Mouse (Mus musculus) limb, embryonic 10.5 days (tissue): ENCODE measurements at regions not wholly inside any gene's neighbourhood (a gene's known extent, or its start where the extent isn't known, plus 50 kb on each side); places are given as distances from the start of the nearest gene placed in this dataset.

Source experiments
- DNase-seq: peaks from one replicate; pipeline ENCODE4 v3.0.0-alpha.2; 2017; ENCODE audit warnings: low spot score
- H3K27ac ChIP-seq: fragments of 300-500 bp; sonication (generic); 2 replicates; pipeline ENCODE4 v1.5.1; 2016; ENCODE audit warnings: mild to moderate bottlenecking
- H3K27me3 ChIP-seq: fragments of 300-500 bp; sonication (generic); 2 replicates; pipeline ENCODE4 v1.6.1; 2016; ENCODE audit warnings: low read depth, mild to moderate bottlenecking; ENCODE audit not compliant: poor library complexity, severe bottlenecking
- H3K36me3 ChIP-seq: fragments of 300-500 bp; sonication (generic); 2 replicates; pipeline ENCODE4 v1.6.1; 2016; ENCODE audit warnings: mild to moderate bottlenecking, moderate library complexity
- H3K4me1 ChIP-seq: fragments of 300-500 bp; sonication (generic); 2 replicates; pipeline ENCODE4 v1.6.1; 2016
- H3K4me3 ChIP-seq: fragments of 300-500 bp; sonication (generic); 2 replicates; pipeline ENCODE4 v1.5.1; 2016; ENCODE audit warnings: mild to moderate bottlenecking, moderate library complexity
- H3K9me3 ChIP-seq: fragments of 300-500 bp; sonication (generic); replicated peaks from 2 replicates; pipeline ENCODE4 v1.6.1; 2016; ENCODE audit warnings: mild to moderate bottlenecking
- WGBS: fragments of 180-500 bp; shearing (Covaris S2); methylation state at CpG from one replicate; pipeline ENCODE4 v1.1.7; 2016; 5-methylcytosine and 5-hydroxymethylcytosine counted together

GRCm38 (mm10) chr9:61509591-61510191 is 137.5 kb downstream of the Tle3 start:
- WGBS = 10% methylated on average over 26 of the region's 26 CpGs
- peak; percentile 62 for DNase-seq

GRCm38 (mm10) chr9:61509091-61509490 is 136.9 kb downstream of the Tle3 start:
- H3K36me3 ChIP-seq = no peaks in the 10 kb centered on the region
- no peak overlapping the region for H3K4me3 ChIP-seq
- no peak for DNase-seq
- peaks cover 34% of the 10 kb centered on the region for H3K4me1 ChIP-seq
- 83% methylated on average over 5 of the region's 5 CpGs for WGBS
- H3K27me3 ChIP-seq = peaks cover 45% of the 10 kb centered on the region
- no peak overlapping the region for H3K27ac ChIP-seq
- H3K9me3 ChIP-seq = no peaks in the 10 kb centered on the region

More at GRCm38 (mm10) chr9:61509591-61510191, 137.5 kb downstream of the Tle3 start:
- H3K4me3 ChIP-seq = peak overlapping the region; percentile 24
- peaks cover 50% of the 10 kb centered on the region for H3K27me3 ChIP-seq
- H3K27ac ChIP-seq = no peak overlapping the region
- no peaks in the 10 kb centered on the region for H3K36me3 ChIP-seq
- H3K9me3 ChIP-seq = no peaks in the 10 kb centered on the region
- H3K4me1 ChIP-seq = peaks cover 34% of the 10 kb centered on the region

- Histone ChIP-seq H3K4me3 (no peak overlapping the region), H3K27me3 (no peaks in the 10 kb centered on the region; the same call in 1 of the 2 replicates), H3K27ac (no peak overlapping the region), H3K36me3 (no peaks in the 10 kb centered on the region), H3K4me1 (no peaks in the 10 kb centered on the region), H3K9me3 (no peaks in the 10 kb centered on the region)
- 85% methylated on average over 9 of the region's 9 CpGs for WGBS
- no peak for DNase-seq
Measured at GRCm38 (mm10) chr9:61500851-61501250, 128.7 kb downstream of the Tle3 start.

- peaks cover 22% of the 10 kb centered on the region; the same call in 1 of the 2 replicates for H3K27me3 ChIP-seq
- H3K9me3 ChIP-seq = no peaks in the 10 kb centered on the region
- no peaks in the 10 kb centered on the region for H3K36me3 ChIP-seq
- no peak overlapping the region for H3K27ac ChIP-seq
- H3K4me3 ChIP-seq = no peak overlapping the region
- WGBS = 69% methylated on average over 8 of the region's 8 CpGs
- DNase-seq = no peak
- no peaks in the 10 kb centered on the region; the same call in none of the 2 replicates for H3K4me1 ChIP-seq
Measured at GRCm38 (mm10) chr9:61492896-61493295, 120.7 kb downstream of the Tle3 start.

GRCm38 (mm10) chr9:61491131-61491712 is 119.1 kb downstream of the Tle3 start:
- 44% methylated on average over 6 of the region's 6 CpGs for WGBS

GRCm38 (mm10) chr9:61489983-61490382 is 117.8 kb downstream of the Tle3 start:
- H3K36me3 ChIP-seq = no peaks in the 10 kb centered on the region
- H3K27ac ChIP-seq = no peak overlapping the region
- peaks cover 22% of the 10 kb centered on the region; the same call in 1 of the 2 replicates for H3K27me3 ChIP-seq
- no peak for DNase-seq
- H3K9me3 ChIP-seq = no peaks in the 10 kb centered on the region
- 81% methylated on average over 6 of the region's 6 CpGs for WGBS
- H3K4me3 ChIP-seq = no peak overlapping the region
- H3K4me1 ChIP-seq = no peaks in the 10 kb centered on the region; the same call in none of the 2 replicates

More at GRCm38 (mm10) chr9:61491131-61491712, 119.1 kb downstream of the Tle3 start:
- no peak overlapping the region for H3K27ac ChIP-seq
- DNase-seq = no peak
- no peaks in the 10 kb centered on the region for H3K9me3 ChIP-seq
- no peaks in the 10 kb centered on the region; the same call in none of the 2 replicates for H3K4me1 ChIP-seq
- H3K4me3 ChIP-seq = no peak overlapping the region
- H3K27me3 ChIP-seq = peaks cover 22% of the 10 kb centered on the region; the same call in 1 of the 2 replicates
- no peaks in the 10 kb centered on the region for H3K36me3 ChIP-seq

- no peaks in the 10 kb centered on the region; the same call in none of the 2 replicates for H3K4me1 ChIP-seq
- H3K9me3 ChIP-seq = no peaks in the 10 kb centered on the region
- no peaks in the 10 kb centered on the region for H3K36me3 ChIP-seq
- no peak overlapping the region for H3K4me3 ChIP-seq
- 49% methylated on average over 9 of the region's 9 CpGs for WGBS
- H3K27me3 ChIP-seq = peaks cover 22% of the 10 kb centered on the region; the same call in 1 of the 2 replicates
- no peak overlapping the region for H3K27ac ChIP-seq
- no peak for DNase-seq
Measured at GRCm38 (mm10) chr9:61489147-61489546, 117.0 kb downstream of the Tle3 start.

GRCm38 (mm10) chr9:61487824-61488223 is 115.7 kb downstream of the Tle3 start:
- Histone ChIP-seq H3K27me3 (peaks cover 22% of the 10 kb centered on the region; the same call in 1 of the 2 replicates), H3K9me3 (no peaks in the 10 kb centered on the region), H3K27ac (no peak overlapping the region), H3K36me3 (no peaks in the 10 kb centered on the region), H3K4me3 (no peak overlapping the region), H3K4me1 (no peaks in the 10 kb centered on the region; the same call in none of the 2 replicates)
- DNase-seq = no peak
- WGBS = 95% methylated on average over 12 of the region's 12 CpGs

- DNase-seq = no peak
- H3K27me3 ChIP-seq = peaks cover 22% of the 10 kb centered on the region; the same call in 1 of the 2 replicates
- H3K27ac ChIP-seq = no peak overlapping the region
- 82% methylated on average over 7 of the region's 7 CpGs for WGBS
- H3K9me3 ChIP-seq = no peaks in the 10 kb centered on the region
- no peak overlapping the region for H3K4me3 ChIP-seq
- H3K4me1 ChIP-seq = no peaks in the 10 kb centered on the region; the same call in 1 of the 2 replicates
- no peaks in the 10 kb centered on the region for H3K36me3 ChIP-seq
Measured at GRCm38 (mm10) chr9:61487146-61487545, 115.0 kb downstream of the Tle3 start.

GRCm38 (mm10) chr9:61484391-61484790 is 112.2 kb downstream of the Tle3 start:
- Histone ChIP-seq H3K4me3 (no peak overlapping the region), H3K4me1 (no peaks in the 10 kb centered on the region), H3K27me3 (peaks cover 20% of the 10 kb centered on the region), H3K36me3 (no peaks in the 10 kb centered on the region), H3K9me3 (no peaks in the 10 kb centered on the region), H3K27ac (no peak overlapping the region)
- WGBS = 29% methylated on average over 3 of the region's 3 CpGs
- peak; percentile 61 for DNase-seq

- 47% methylated on average over 6 of the region's 6 CpGs for WGBS
- Histone ChIP-seq H3K4me3 (no peak overlapping the region), H3K9me3 (no peaks in the 10 kb centered on the region), H3K27me3 (peaks cover 21% of the 10 kb centered on the region), H3K27ac (no peak overlapping the region), H3K36me3 (no peaks in the 10 kb centered on the region), H3K4me1 (no peaks in the 10 kb centered on the region)
- no peak for DNase-seq
Measured at GRCm38 (mm10) chr9:61479626-61480025, 107.5 kb downstream of the Tle3 start.

GRCm38 (mm10) chr9:61478862-61479261 is 106.7 kb downstream of the Tle3 start:
- Histone ChIP-seq H3K4me1 (no peaks in the 10 kb centered on the region), H3K36me3 (no peaks in the 10 kb centered on the region), H3K27ac (no peak overlapping the region), H3K9me3 (no peaks in the 10 kb centered on the region), H3K27me3 (peaks cover 21% of the 10 kb centered on the region), H3K4me3 (no peak overlapping the region)
- WGBS = 36% methylated on average over 9 of the region's 9 CpGs
- no peak for DNase-seq

GRCm38 (mm10) chr9:61476351-61476750 is 104.2 kb downstream of the Tle3 start:
- Histone ChIP-seq H3K4me3 (no peak overlapping the region), H3K36me3 (no peaks in the 10 kb centered on the region), H3K27me3 (peaks cover 21% of the 10 kb centered on the region), H3K27ac (no peak overlapping the region), H3K4me1 (no peaks in the 10 kb centered on the region), H3K9me3 (no peaks in the 10 kb centered on the region)
- DNase-seq = no peak
- WGBS = 76% methylated on average over 4 of the region's 4 CpGs
